Mouse (Mus musculus) frontal cortex, adult (tissue): ENCODE results near the gene Mcrip2.

ENCODE experiments used
- ATAC-seq: cut with Nextera tagmentation; 2 replicates; pipeline ENCODE4 v1.9.2; 2017; ENCODE audit warnings: mild to moderate bottlenecking, moderate library complexity, mixed read lengths; ENCODE audit not compliant: low TSS enrichment

The Mcrip2 gene

GRCm38 (mm10) chr17:25818851-25819780 lies 49.4 kb downstream of the Mcrip2 start:
- no peak for ATAC-seq

GRCm38 (mm10) chr17:25817662-25818061 lies 50.9 kb downstream of the Mcrip2 start:
- no peak for ATAC-seq
